Comparison of ENCODE assay signal across 25 mouse cellular contexts in genomic region chr17:63108035-63108434, GRCm38 (mm10).
DNase-seq lines count a peak whose midpoint lies in the region; ATAC-seq and TF ChIP-seq lines count a peak whose summit lies in the region.
"Had no signal": no experiment of that assay in that cellular context is flagged by ENCODE, and none has a peak within 500 bp of the region (broad histone marks: within the 10 kb centered on the region; RNA-seq: fewer than 3 reads in every experiment).

No protein-coding gene starts in this region.

- H3K27ac ChIP-seq in forebrain, postnatal 0 days (ENCODE audit: low read depth, low read length) = no peak overlapping the region
- no peak overlapping the region for H3K27ac ChIP-seq in forebrain, embryonic 16.5 days (ENCODE audit: low read length)
- H3K27ac ChIP-seq in midbrain, embryonic 13.5 days = 0 out of 2 replicates have a peak overlapping the region, but pooled peaks have one; percentile 32
- H3K27ac ChIP-seq in midbrain, embryonic 10.5 days (replicated peaks) = no peak overlapping the region
- H3K27ac ChIP-seq: embryonic facial prominence, embryonic 10.5 days; hindbrain, embryonic 15.5 days; layer of hippocampus, adult 2 months; macrophage had no signal

- H3K9ac ChIP-seq in forebrain, postnatal 0 days = no peak overlapping the region
- no peak overlapping the region for H3K9ac ChIP-seq in forebrain, embryonic 16.5 days (replicated peaks; ENCODE audit: low read depth, low read length)
- H3K9ac ChIP-seq in midbrain, embryonic 13.5 days (replicated peaks) = no peak overlapping the region
- H3K9ac ChIP-seq: heart, embryonic 12.5 days; hindbrain, embryonic 15.5 days had no signal

- H3K36me3 ChIP-seq in forebrain, postnatal 0 days (ENCODE audit: insufficient read depth) = no peaks in the 10 kb centered on the region
- H3K36me3 ChIP-seq in forebrain, embryonic 16.5 days (ENCODE audit: control insufficient read depth, insufficient read depth) = no peaks in the 10 kb centered on the region
- H3K36me3 ChIP-seq in midbrain, embryonic 13.5 days = no peaks in the 10 kb centered on the region
- H3K36me3 ChIP-seq in midbrain, embryonic 10.5 days = no peaks in the 10 kb centered on the region
- H3K36me3 ChIP-seq: embryonic facial prominence, embryonic 10.5 days; G1E; heart, embryonic 12.5 days; hindbrain, embryonic 15.5 days had no signal

- TF ChIP-seq CTCF in forebrain, postnatal 0 days (IDR thresholded peaks at IDR 0.05; ENCODE audit: low read depth) = no peak

- WGBS in forebrain, postnatal 0 days = 45% methylated on average over 5 of the region's 5 CpGs
- 39% methylated on average over 5 of the region's 5 CpGs for WGBS in forebrain, embryonic 16.5 days
- 45% methylated on average over 5 of the region's 5 CpGs for WGBS in midbrain, embryonic 13.5 days
- whole genome bisulfite sequencing in midbrain, embryonic 10.5 days = 68% methylated on average over 5 of the region's 5 CpGs

- peak; percentile 10; the same call in 1 of the 2 replicates for ATAC-seq in forebrain, postnatal 0 days
- ATAC-seq in forebrain, embryonic 16.5 days = no peak
- ATAC-seq in midbrain, embryonic 13.5 days = peak; percentile 56; the same call in 1 of the 2 replicates
- ATAC-seq: intestine, embryonic 16.5 days; Patski had no signal

- H3K4me2 ChIP-seq in forebrain, postnatal 0 days (ENCODE audit: low read depth) = no peak overlapping the region
- H3K4me2 ChIP-seq in forebrain, embryonic 16.5 days (ENCODE audit: low read length) = no peak overlapping the region
- no peak overlapping the region for H3K4me2 ChIP-seq in midbrain, embryonic 13.5 days (replicated peaks)
- H3K4me2 ChIP-seq: heart, embryonic 12.5 days; hindbrain, embryonic 15.5 days had no signal

- no peak overlapping the region for H3K4me3 ChIP-seq in forebrain, postnatal 0 days (ENCODE audit: low read depth, low read length)
- H3K4me3 ChIP-seq in forebrain, embryonic 16.5 days (replicated peaks; ENCODE audit: low read length) = no peak overlapping the region
- H3K4me3 ChIP-seq in midbrain, embryonic 13.5 days (replicated peaks) = no peak overlapping the region
- H3K4me3 ChIP-seq in midbrain, embryonic 10.5 days = no peak overlapping the region
- H3K4me3 ChIP-seq: embryonic facial prominence, embryonic 10.5 days; heart, embryonic 12.5 days; hindbrain, embryonic 15.5 days; layer of hippocampus, adult 2 months had no signal

- H3K9me3 ChIP-seq in forebrain, postnatal 0 days (ENCODE audit: low read length) = no peaks in the 10 kb centered on the region
- H3K9me3 ChIP-seq in forebrain, embryonic 16.5 days (ENCODE audit: control insufficient read depth, low read length) = no peaks in the 10 kb centered on the region
- H3K9me3 ChIP-seq in midbrain, embryonic 13.5 days = no peaks in the 10 kb centered on the region
- H3K9me3 ChIP-seq in midbrain, embryonic 10.5 days (replicated peaks) = no peaks in the 10 kb centered on the region
- H3K9me3 ChIP-seq: embryonic facial prominence, embryonic 10.5 days; G1E; heart, embryonic 12.5 days; hindbrain, embryonic 15.5 days had no signal

- H3K27me3 ChIP-seq in forebrain, postnatal 0 days (ENCODE audit: insufficient read depth, low read length) = no peaks in the 10 kb centered on the region
- H3K27me3 ChIP-seq in forebrain, embryonic 16.5 days (replicated peaks; ENCODE audit: control insufficient read depth, insufficient read depth, low read length) = no peaks in the 10 kb centered on the region
- H3K27me3 ChIP-seq in midbrain, embryonic 13.5 days = no peaks in the 10 kb centered on the region
- peaks cover 24% of the 10 kb centered on the region; the same call in 1 of the 2 replicates for H3K27me3 ChIP-seq in midbrain, embryonic 10.5 days (ENCODE audit: low read depth, poor library complexity, severe bottlenecking)
- H3K27me3 ChIP-seq: CH12.LX; heart, embryonic 12.5 days; hindbrain, embryonic 15.5 days; Patski had no signal

- H3K4me1 ChIP-seq in forebrain, postnatal 0 days (ENCODE audit: insufficient read depth) = no peaks in the 10 kb centered on the region
- peaks cover 14% of the 10 kb centered on the region for H3K4me1 ChIP-seq in forebrain, embryonic 16.5 days (replicated peaks; ENCODE audit: control insufficient read depth, insufficient read depth, low read length)
- H3K4me1 ChIP-seq in midbrain, embryonic 13.5 days (replicated peaks) = peaks cover 34% of the 10 kb centered on the region
- H3K4me1 ChIP-seq in midbrain, embryonic 10.5 days = peaks cover 36% of the 10 kb centered on the region
- H3K4me1 ChIP-seq: heart, embryonic 12.5 days had no signal

- no peak for DNase-seq in forebrain, postnatal 0 days
- no peak for DNase-seq in midbrain, embryonic 10.5 days (ENCODE audit: low spot score)
- DNase-seq in mesoderm, embryonic 11.5 days (ENCODE audit: low read depth, low spot score) = peak; percentile 11
- DNase-seq in adrenal gland, postnatal 14 days = no peak
- no peak for DNase-seq in kidney, postnatal 36 days
- DNase-seq: B cell, adult 2 months; cerebellum, adult 18-20 months; cerebellum, postnatal 14 days; gastrocnemius, postnatal 14 days; heart, adult 11 months; heart, postnatal 10 days; kidney, adult 9 months; kidney, postnatal 14 days; right cerebral cortex, postnatal 25 days had no signal
